Mouse (Mus musculus) layer of hippocampus, postnatal 25 days (tissue): Measurements from ENCODE around the gene Dock9. TPM values are rescaled to one million over a fixed set of nuclear protein-coding genes. Genes with fewer than 3 reads are reported as not detected.

ENCODE experiments used
- total RNA-seq, 2 experiments: library from RNA; stranded (reverse); gene quantifications; 2 replicates each; pipeline ENCODE4 v1.2.3; 2021

The Dock9 gene
- total RNA-seq, 2 experiments from 2014 or later = 195 to 220 TPM

Other genes starting within 250 kb of the Dock9 start
- 10 to 100 TPM; 48.3 to 52.4 TPM for gene Ubac2, start 80.8 kb upstream of the Dock9 start, total RNA-seq
- not detected for gene Gpr18, start 117.9 kb upstream of the Dock9 start, total RNA-seq
- under 1 TPM; 0.87 to 0.96 TPM for gene Gpr183, start 167.4 kb upstream of the Dock9 start, total RNA-seq
- under 1 TPM in 1 of 2 experiments, not detected in 1; 0.56 TPM for gene Timm8a2, start 236.8 kb upstream of the Dock9 start, total RNA-seq